Mouse (Mus musculus) heart, postnatal 0 days (tissue): ENCODE results near the gene Cnot10. TPM values are rescaled to one million over a fixed set of nuclear protein-coding genes. Genes with fewer than 3 reads are reported as not detected.

ENCODE experiments used
- ATAC-seq: fragments of 200-750 bp; cut with Nextera tagmentation; 2 replicates; pipeline ENCODE4 v1.8.0; 2017; ENCODE audit warnings: low read depth, moderate number of reproducible peaks, moderate library complexity; ENCODE audit not compliant: insufficient read depth
- DNase-seq: peaks from one replicate; pipeline ENCODE4 v3.0.0-alpha.2; 2016; ENCODE audit warnings: low spot score
- H3K27ac ChIP-seq: fragments of 300-500 bp; sonication (generic); 2 replicates; pipeline ENCODE4 v1.5.1; 2014; ENCODE audit warnings: low read depth, mild to moderate bottlenecking
- H3K27me3 ChIP-seq: fragments of 300-500 bp; sonication (generic); 2 replicates; pipeline ENCODE4 v1.6.1; 2014; ENCODE audit warnings: low read length, mixed read lengths; ENCODE audit not compliant: control insufficient read depth, insufficient read depth
- H3K36me3 ChIP-seq: fragments of 300-500 bp; sonication (generic); replicated peaks from 2 replicates; pipeline ENCODE4 v1.6.1; 2014; ENCODE audit warnings: low read length, mixed read lengths; ENCODE audit not compliant: control insufficient read depth, insufficient read depth
- H3K4me1 ChIP-seq: fragments of 300-500 bp; sonication (generic); 2 replicates; pipeline ENCODE4 v1.6.1; 2014; ENCODE audit warnings: antibody characterized with exemption; ENCODE audit not compliant: control insufficient read depth, insufficient read depth
- H3K4me2 ChIP-seq: fragments of 300-500 bp; sonication (generic); 2 replicates; pipeline ENCODE4 v1.6.1; 2014; ENCODE audit warnings: low read depth, mild to moderate bottlenecking, low read length, moderate library complexity
- H3K4me3 ChIP-seq: fragments of 300-500 bp; sonication (generic); 2 replicates; pipeline ENCODE4 v1.5.1; 2014; ENCODE audit warnings: low read depth, low read length
- H3K9ac ChIP-seq: fragments of 300-500 bp; sonication (generic); replicated peaks from 2 replicates; pipeline ENCODE4 v1.6.1; 2014; ENCODE audit warnings: low read depth, low read length, mixed read lengths
- H3K9me3 ChIP-seq: fragments of 300-500 bp; sonication (generic); replicated peaks from 2 replicates; pipeline ENCODE4 v1.6.1; 2016; ENCODE audit warnings: low read length; ENCODE audit not compliant: control insufficient read depth
- CTCF ChIP-seq: IDR thresholded peaks from 2 replicates; pipeline ENCODE4 v1.5.1; 2016; ENCODE audit warnings: antibody characterized with exemption, control low read depth, low read depth
- EP300 ChIP-seq: IDR thresholded peaks from 2 replicates; pipeline ENCODE4 v1.6.1; 2016; ENCODE audit warnings: antibody characterized with exemption, low read depth
- WGBS: fragments of 180-500 bp; shearing (Covaris S2); extraction: QIAGEN DNeasy Blood & Tissue Kit; methylation state at CpG from one replicate; pipeline ENCODE4 v1.1.7; 2014; 5-methylcytosine and 5-hydroxymethylcytosine counted together
- polyA plus RNA-seq: library from polyadenylated mRNA; unstranded; fragments of >200 nt; fragmentation: Nextera tagmentation; extraction: Ambion mirVana; gene quantifications from 2 replicates; pipeline ENCODE4 v1.2.1, GENCODE M21; 2015
- total RNA-seq: library from RNA; depleted of rRNA; stranded (reverse); fragments of >200 nt; gene quantifications from 2 replicates; pipeline ENCODE4 v1.2.3, GENCODE M21; 2014; ENCODE audit warnings: low replicate concordance

Cnot10 gene
- total and polyA plus RNA-seq, 2 experiments from 2014 or later = 19.7 to 25.7 TPM

DNA sequence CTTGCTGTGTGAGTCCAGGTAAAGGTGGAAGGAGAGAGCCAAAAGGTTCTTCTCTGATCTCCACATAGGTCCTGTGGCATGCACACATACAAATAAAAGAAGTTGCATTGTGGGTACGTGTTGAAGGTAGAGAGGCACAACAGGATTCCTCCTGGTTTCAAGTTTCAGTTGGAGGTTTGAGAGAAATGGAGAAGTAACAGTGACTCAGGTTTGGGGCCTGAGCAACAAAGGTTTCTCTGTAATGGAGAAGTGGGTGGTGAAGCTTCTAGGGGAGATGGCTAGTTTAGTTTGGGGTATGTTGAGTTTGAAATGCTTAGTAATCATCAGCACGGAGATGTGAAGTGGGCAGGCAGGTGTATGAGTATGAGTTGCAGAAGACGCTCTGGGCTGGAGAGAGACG, 42.2 kb upstream of the Cnot10 start:
- no peak overlapping the region for H3K4me3 ChIP-seq
- no peak overlapping the region for H3K9ac ChIP-seq
- ATAC-seq (no peak), DNase-seq (no peak)
- no peaks in the 10 kb centered on the region for H3K36me3 ChIP-seq
- H3K4me2 ChIP-seq = no peak overlapping the region
- no peaks in the 10 kb centered on the region for H3K4me1 ChIP-seq
- 79% methylated on average over 4 of the region's 4 CpGs for WGBS
- no peaks in the 10 kb centered on the region for H3K9me3 ChIP-seq
- H3K27me3 ChIP-seq = no peaks in the 10 kb centered on the region
- TF ChIP-seq EP300 = no peak
- TF ChIP-seq CTCF = no peak
- no peak overlapping the region for H3K27ac ChIP-seq

DNA sequence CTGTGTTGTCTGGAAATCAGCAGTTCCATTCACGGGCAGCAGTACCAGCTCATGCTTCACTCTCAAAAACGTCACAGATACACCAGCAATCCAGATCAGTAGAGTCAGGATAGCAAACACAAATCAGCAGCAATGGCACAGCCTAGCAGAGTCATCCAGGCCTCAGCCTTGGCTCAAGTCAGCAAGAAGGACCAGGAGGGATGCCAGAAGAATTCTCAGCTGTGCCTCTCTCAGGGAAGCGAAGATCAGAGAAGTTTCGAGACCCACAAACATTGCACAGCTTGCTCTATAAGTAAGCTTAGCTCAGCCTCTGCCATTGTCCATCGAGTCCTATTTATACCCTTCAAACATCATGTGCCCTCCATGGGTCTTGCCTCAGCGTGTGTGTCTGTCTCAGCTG, 40.5 kb upstream of the Cnot10 start:
- no peak overlapping the region for H3K4me3 ChIP-seq
- H3K27me3 ChIP-seq = no peaks in the 10 kb centered on the region
- H3K4me1 ChIP-seq = no peaks in the 10 kb centered on the region
- TF ChIP-seq EP300 = no peak
- no peak for TF ChIP-seq CTCF
- H3K36me3 ChIP-seq = no peaks in the 10 kb centered on the region
- no peak overlapping the region for H3K9ac ChIP-seq
- H3K9me3 ChIP-seq = no peaks in the 10 kb centered on the region
- no peak overlapping the region for H3K27ac ChIP-seq
- no peak overlapping the region for H3K4me2 ChIP-seq
- 65% methylated on average over 6 of the region's 6 CpGs for WGBS
- DNase-seq = no peak
- ATAC-seq = no peak

DNA sequence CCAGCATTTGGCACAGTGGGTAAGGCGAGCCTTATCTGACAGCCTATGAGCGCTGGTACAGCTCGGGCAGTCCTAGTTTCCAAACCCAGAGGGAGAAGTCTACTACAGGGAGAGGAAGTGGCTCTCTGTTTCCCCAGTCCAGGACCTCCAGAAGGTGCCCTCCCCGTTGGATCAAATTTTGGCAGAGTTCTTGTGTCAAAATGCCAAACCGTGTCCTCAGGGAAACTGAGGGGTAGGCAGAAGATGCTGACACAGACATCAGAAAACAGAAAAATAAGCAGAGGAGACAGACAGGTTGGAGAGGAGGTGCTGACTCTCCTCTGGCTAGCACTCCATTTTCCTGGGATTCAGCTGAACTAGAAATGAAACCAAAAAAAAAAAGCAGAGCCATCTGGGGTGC, 40.0 kb upstream of the Cnot10 start:
- Histone ChIP-seq H3K27me3 (no peaks in the 10 kb centered on the region), H3K9ac (no peak overlapping the region), H3K9me3 (no peaks in the 10 kb centered on the region), H3K4me3 (no peak overlapping the region), H3K36me3 (no peaks in the 10 kb centered on the region), H3K4me1 (no peaks in the 10 kb centered on the region), H3K27ac (no peak overlapping the region), H3K4me2 (no peak overlapping the region)
- TF ChIP-seq CTCF = no peak
- TF ChIP-seq EP300 = no peak
- WGBS = 62% methylated on average over 5 of the region's 5 CpGs
- ATAC-seq = no peak
- DNase-seq = no peak

DNA sequence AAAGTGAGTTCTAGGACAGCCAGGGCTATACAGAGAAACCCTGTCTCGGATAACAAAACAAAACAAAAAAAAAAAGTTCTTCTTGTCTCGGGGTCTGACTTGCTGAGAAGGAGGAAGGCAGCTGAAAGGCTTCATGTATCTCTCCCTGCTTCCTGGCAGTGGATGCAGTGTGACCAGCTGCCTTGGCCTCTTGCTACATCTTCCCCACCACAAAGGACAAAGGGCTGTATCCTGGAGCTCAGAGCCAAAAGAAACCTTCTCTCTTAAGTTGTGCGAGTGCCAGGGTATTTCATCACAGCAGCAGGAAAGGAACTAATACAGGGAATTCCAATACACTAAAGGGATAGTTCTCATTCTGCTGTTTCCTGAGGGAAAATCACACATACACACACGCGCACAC, 38.6 kb upstream of the Cnot10 start:
- WGBS = 83% methylated on average over 5 of the region's 5 CpGs
- H3K27ac ChIP-seq = no peak overlapping the region
- ATAC-seq (no peak), DNase-seq (no peak)
- no peak overlapping the region for H3K4me3 ChIP-seq
- H3K4me1 ChIP-seq = peaks cover 3% of the 10 kb centered on the region
- TF ChIP-seq EP300 (no peak), CTCF (no peak)
- no peaks in the 10 kb centered on the region for H3K9me3 ChIP-seq
- H3K36me3 ChIP-seq = no peaks in the 10 kb centered on the region
- H3K9ac ChIP-seq = no peak overlapping the region
- no peak overlapping the region for H3K4me2 ChIP-seq
- H3K27me3 ChIP-seq = no peaks in the 10 kb centered on the region

DNA sequence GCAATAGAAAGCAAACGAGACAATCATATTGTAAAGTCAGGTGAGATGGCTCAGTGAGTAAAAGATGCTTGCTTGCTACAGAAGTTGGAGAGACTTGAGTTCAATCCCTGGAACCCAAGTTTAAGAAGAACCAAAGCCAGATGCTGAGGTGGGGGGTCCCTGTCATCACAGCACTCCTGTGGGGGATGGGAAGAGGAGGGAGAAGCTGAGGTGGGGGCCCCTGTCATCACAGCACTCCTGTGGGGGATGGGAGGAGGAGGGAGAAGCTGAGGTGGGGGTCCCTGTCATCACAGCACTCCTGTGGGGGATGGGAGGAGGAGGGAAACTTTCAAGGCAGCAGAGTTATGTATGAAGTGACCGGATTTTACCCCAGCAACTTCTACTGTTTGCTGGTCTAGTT, 33.6 kb upstream of the Cnot10 start:
- no peaks in the 10 kb centered on the region for H3K27me3 ChIP-seq

DNA sequence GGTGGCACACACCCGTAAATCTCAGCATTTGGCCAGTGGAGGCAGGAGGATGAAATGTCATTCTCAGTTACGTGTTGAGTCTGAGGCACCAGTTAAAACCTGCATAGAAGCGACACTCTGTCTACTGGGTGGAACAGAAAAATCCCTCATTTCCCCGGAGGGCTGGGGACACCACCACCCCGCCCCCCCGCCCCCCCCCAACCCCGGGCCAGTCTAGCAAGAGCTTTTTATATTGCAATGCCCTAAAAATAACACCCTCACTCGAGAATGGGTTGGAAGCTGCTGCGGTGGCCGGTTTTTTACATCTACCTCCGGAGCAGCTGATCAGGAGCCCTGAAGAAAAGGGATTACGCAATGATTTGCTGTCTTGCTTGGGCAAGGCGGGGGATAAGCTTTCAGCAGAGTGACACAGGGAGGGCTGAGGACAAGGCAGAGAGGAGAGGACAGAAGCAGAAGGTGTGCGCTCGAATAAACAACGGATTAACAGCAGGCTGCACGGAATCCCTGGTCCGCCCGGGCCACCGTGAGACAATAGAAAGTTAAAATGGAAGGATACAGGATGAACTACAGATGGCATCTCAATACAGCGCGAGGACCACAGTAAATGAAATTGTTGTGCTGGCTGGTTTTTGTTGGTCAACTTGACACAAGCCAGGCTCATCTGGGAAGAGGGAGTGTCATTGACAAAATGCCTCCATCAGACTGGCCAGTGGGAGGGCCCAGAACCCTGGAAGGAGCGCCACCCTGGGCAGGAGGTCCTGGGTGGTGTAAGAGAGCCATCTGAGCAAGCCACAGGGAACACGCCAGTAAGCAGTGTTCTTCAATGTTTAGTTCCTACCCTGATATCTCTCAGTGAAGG, 32.9 kb upstream of the Cnot10 start:
- ATAC-seq (peak; percentile 47; the same call in 1 of the 2 replicates), DNase-seq (peak; percentile 22)
- H3K36me3 ChIP-seq = no peaks in the 10 kb centered on the region
- TF ChIP-seq EP300 (no peak), CTCF (no peak)
- H3K27ac ChIP-seq = peak overlapping the region; percentile 77
- WGBS = 4% methylated on average over 24 of the region's 24 CpGs
- no peaks in the 10 kb centered on the region for H3K9me3 ChIP-seq
- H3K4me1 ChIP-seq = peaks cover 24% of the 10 kb centered on the region
- no peaks in the 10 kb centered on the region for H3K27me3 ChIP-seq
- H3K4me2 ChIP-seq = peak overlapping the region; percentile 63
- peak overlapping the region; percentile 38 for H3K4me3 ChIP-seq
- peak overlapping the region; percentile 52; the same call in 1 of the 2 replicates for H3K9ac ChIP-seq

More for the DNA sequence above, 33.6 kb upstream of the Cnot10 start:
- TF ChIP-seq CTCF (no peak), EP300 (no peak)
- Histone ChIP-seq H3K4me2 (peak overlapping the region; percentile 63), H3K9me3 (no peaks in the 10 kb centered on the region), H3K36me3 (no peaks in the 10 kb centered on the region), H3K27ac (peak overlapping the region; percentile 77), H3K4me1 (peaks cover 21% of the 10 kb centered on the region), H3K9ac (no peak overlapping the region), H3K4me3 (no peak overlapping the region)
- 42% methylated on average over 2 of the region's 2 CpGs for WGBS
- ATAC-seq = no peak
- DNase-seq = no peak
